Mouse (Mus musculus) embryo, embryonic 11 days (tissue): ENCODE data around the gene Zic3.

Experiments used
- DNase-seq: peaks from one replicate; pipeline ENCODE4 v3.0.0-alpha.2; 2015

Gene Zic3

DNA sequence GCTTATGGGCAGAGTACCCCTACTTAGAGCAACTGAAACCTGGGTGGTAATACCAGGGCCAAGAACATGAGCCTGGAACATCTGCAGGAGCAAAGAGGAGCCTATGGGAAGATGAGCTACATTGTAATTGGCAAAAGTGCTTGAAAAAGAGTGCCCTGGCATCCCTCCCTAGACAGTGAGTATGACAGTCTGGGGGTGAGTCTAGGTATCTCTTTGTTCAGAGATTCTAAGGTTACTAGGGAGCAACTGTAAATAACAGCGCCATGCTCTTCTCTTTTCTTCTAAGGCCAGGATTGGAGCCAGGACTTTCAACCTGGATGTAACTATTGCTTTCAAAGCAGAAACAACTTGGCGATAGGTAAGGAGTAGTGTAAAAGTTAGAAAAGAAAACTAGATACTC, at the start of gene Zic3:
Gene Zic3 (plus strand): TSS at position 301 of the 400 bp plus-strand sequence.
- no peak for DNase-seq

DNA sequence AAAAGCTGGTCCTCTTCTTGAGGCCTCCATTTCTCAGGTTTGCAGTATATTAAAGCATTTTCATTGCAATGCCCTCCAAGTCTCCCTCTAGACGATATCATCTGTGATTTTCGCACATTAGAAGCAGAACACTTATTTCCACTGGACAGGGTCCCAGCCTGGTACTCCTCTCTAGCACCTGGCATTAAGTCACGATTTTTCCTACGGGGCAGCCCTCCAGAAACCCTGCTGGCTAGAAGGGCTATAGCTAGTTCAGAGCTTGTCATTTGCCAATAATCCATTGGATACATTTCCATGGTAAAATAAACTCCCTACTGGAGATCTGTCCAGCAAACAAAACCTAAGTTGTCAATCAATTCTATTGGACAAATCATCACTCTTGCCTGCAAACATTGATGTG, 40.1 kb upstream of the Zic3 start:
- no peak for DNase-seq

DNA sequence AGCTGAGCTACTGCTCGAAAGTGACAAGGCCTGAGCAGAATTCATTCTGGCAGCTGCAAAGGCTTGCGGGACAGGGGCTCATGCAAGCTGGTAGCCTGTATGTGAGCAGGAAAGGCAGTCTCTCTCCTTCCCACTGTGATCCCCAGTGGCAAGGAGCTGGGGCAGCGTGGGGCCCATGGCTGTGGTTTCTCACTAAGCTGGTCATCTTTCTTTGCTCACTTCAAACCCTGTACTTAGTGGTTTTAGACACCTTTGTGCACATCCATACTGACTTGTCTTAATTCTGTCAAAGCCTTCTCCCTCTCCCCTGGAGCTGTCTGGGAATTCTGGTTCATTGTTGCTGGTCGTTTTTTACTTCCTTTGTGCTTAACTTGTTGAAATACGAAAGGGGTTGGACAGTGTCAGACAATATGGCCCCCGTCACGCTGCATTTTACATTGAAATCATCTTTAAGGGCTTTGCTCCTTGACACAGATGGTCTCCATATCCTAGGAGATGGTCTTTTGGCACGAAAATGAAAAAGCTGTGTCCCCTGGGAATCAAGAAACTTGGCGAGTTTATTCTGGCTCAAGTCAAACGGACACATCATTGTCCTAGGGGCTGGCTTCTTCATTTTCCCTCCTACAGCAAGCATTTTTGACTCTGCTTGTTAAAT, 34.9 kb upstream of the Zic3 start:
- peak; percentile 2 for DNase-seq

DNA sequence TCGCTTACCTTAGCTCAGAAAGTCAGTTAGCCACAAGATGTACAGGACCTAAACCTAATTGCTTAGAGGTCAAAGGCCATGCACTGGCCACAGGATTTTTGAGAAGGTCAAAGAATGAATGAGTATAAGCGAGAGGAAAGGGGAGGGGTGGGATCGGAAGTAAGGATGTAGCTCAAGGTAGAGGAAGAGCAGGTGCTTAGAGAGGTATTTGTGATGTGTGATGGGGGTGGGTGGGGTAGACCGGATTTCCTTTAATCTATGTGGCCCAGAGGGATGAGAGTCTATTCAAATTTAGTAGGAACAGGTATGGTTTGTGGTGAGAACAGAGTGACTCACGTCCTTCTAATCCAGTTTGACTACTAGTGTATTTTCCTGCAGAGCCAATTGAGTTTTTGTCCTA, 9.1 kb upstream of the Zic3 start:
- DNase-seq, result no peak

DNA sequence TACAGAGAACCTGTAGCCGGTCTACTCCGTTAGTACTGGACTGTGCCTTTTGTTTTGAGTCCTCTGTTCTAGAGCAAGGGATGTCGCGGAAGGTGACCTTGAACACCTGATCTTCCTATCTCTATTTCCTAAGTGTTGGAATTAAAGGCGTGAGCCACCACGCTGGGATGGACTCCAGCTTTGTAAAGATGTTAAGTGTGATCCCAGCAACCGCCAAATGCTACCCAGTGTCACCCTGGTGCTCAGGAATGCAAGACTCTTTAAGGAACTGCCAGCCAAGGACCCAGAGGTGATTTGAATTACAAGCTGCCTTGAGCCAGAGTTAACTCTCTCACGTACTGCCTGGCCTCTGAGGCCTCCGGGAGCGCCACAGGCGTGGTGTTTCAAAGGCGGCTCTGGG, 8.4 kb upstream of the Zic3 start:
- peak; percentile 34 for DNase-seq

DNA sequence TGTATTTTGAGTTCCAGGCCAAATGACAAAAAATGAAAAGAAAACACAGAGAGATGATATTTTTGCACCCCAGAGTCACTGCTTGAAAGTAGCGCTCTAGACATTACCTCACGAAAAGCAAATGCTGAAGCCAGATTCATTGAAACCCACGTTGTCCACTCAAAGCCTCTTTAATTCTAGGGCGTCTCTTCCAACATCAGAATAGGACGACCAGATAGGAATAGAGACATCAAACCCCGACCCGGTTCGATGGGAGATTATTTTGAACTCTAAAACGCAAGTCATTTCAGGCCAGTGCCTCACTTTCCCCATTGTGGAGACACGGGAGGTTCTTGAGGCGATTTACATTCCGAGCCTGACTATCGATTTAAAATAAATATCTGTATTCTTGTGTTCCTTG, 7.7 kb upstream of the Zic3 start:
- DNase-seq, result peak; percentile 1

DNA sequence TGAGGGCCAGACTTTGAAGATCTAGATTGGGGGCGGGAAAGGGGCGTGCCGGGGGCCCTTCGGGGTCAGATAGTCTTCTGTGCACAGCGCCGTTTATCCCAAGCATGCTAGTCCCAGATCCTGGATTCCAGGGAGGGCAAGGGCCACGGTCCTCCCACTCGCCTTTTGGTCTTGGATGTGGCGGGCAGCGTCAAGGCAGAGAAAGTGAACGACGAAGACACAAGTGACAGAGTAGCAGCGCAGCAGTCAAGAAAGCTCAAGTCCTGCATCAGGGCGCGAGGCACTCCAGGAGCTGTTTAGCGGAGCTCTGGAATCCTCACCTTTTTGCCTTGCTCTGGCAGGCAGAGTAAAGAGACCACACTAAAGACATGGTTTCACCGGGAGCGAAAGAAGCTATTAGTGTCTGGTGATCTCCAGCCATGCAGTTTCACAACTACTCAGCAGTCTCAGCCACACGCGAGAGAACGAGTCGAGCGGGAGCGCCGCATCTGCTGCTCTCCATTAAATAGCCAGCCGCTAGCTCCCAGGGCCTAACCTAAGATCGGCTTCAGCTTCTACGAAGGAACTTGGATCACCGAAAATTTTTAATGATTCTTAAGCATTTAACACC, 7.1 kb upstream of the Zic3 start:
- peak; percentile 50 for DNase-seq

DNA sequence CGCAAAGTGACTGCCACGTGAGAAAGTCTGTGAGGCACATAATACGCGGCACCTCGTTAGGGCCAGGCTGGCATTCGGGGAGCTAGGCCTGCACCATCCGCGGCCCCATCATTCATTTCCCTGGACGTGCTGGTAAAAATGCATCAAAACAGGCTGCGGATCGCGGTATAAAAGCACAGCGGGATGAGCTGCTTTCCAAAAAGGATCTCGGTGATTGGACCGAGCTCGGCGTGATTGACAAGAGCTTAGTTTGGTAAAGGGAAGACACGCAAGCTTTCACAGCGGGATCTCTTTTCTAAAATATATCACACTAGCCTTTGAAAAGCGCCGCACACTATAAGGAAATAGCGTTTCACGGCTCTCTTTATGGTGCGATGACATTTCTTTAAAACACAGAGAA, 3.8 kb upstream of the Zic3 start:
- peak; percentile 60 for DNase-seq

DNA sequence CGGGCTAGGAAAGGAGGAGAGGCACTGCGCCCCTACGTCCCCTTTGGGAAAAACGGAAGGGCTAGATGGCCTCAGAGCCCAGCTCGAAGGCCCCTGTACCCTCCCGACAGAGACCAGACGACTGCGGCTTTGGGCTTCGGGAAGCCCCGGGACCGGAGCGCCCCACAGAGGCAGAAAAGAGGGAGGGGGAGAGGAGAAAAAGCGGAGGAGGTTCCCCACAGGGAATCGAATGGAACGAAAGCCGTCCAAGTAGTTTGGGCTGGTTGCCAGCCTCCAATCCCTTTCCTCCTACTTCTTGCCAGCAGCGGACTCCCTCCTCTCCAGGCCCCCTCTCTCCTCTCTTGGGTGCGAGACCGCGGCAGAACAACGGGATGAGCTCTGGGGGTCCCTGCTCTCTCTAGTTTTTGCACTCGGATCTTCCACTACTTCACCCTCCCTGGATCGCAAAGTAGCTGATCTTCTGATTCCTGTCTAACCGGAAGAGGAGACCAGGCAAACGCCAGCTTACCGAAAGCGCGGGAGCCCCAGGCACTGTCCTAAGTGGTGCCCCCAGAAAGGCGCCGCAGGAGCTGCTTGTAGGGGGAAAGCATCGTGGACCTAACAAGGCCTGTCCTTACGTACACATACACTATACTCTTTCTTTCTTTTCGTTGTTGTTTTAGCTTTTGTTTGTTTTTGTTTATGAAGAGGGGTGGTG, 3.1 kb upstream of the Zic3 start:
- DNase-seq, result no peak

DNA sequence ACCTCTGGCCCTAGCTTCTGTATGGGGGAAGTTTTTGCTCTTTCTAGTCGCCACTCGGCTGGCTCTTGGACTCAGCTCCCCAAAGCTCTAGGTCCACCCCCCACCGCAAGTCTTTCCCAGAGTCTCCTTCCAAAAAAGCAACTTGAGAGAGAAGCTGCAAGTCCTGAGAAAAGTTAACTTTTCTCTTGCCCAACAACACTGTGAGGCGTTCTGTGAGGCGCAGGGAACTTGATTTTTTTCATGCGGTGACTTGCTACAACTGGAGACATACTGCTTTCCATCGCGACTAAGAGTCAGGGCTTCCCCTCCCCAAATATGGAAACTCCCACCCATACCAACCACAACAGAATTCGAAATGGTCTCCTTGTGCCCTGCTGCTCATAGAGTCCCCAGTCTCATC, 5.1 kb downstream of the Zic3 start:
- no peak for DNase-seq

DNA sequence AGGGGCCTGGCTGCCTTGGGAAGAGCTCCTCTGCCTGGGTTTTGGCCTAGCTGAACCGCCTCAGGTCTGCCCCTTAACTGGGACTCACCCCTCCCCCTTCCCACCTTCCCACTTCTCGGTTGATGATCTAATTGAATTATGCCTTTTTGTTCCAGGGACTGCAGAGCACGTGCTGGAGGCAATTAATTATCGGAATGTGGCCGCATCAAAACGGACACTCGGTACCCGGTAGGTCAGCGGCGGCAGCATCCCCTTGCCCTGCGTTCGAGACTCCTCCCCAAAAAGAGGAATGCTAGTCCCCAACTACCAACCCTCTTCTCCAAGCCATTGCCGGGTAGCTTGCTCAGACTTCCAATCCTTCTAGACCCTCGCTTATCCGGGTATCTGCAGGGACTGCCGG, 5.6 kb downstream of the Zic3 start:
- DNase-seq, result no peak

DNA sequence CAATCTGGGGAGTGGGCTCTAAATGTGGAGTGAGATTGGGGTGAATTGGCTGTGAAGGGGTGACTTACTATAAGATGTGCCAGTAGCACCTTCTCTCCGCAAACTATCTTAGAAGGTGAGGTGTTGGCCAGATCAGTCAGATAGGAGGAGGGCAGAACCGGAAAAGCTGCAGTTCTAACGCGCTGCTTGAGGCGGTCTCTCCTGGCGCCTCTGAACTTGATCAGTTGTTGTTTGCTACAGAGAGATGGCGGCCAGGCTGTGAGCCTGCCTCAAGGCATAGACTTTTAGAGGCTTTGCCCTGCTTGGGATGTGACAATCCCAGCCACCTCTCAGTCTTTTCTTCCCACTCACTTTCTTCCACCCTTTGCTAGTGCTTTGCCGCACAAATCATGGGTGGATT, 6.4 kb downstream of the Zic3 start:
- no peak for DNase-seq

DNA sequence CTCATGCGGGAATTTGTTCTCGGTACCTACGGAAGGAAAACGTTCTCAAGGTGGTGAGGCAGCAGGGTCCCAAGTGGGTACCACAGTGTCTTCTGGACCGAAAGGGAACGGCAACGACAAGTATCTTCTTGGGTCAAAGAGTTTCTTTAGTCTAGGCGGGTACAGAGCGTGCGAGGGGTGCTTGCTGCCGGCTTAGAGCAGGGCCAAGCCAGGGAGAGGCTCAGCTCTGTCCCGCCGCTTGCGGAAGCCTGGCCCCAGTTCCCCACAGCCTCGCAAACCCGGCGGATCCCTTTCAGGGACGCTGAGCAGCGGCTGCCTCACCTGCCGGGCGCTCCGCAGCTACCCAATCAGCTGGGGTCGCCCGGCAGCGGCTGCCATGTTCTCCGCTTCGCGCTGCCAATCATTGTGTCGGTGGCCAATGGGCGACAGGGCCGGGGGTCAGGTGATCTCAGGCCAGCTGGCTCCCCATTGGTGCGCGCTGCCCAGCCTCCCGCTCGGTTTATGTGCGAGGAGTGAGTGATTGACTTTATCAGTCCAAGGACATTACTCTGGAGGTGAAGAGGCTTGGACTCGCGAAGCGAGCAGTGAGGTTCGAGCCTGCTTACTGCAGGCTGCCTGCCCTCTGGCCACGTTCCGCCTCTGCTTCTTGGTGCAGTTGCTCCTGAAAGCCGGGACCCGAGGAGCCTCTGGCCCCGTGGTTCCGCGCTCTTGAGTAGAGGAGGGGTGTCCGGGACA, 7.8 kb downstream of the Zic3 start:
- DNase-seq, result peak; percentile 90

DNA sequence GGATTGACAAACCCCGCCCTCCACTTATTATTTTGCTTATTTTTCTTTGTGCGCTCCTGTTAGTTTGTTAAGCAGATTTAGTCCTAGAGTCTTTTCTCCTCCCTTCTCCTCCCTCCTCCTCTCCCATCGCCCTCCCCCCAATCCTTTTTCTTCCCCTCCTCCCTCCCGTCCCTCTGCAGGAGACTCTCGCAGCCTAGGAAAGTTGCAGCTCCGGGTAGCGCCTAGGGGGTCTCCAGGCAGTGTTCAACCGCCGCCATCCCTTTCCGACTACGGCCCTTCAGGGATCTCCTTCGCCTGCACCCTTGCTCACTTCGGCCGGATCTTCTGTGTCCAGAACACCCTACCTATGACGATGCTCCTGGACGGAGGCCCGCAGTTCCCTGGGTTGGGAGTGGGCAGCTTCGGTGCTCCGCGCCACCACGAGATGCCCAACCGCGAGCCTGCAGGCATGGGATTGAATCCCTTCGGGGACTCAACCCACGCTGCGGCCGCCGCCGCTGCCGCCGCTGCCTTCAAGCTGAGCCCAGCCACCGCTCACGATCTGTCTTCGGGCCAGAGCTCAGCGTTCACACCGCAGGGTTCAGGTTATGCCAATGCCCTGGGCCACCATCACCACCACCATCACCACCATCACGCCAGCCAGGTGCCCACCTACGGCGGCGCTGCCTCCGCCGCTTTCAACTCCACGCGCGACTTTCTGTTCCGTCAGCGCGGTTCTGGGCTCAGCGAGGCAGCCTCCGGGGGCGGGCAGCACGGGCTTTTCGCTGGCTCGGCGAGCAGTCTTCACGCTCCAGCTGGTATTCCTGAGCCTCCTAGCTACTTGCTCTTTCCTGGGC, 8.6 kb downstream of the Zic3 start:
- no peak for DNase-seq

DNA sequence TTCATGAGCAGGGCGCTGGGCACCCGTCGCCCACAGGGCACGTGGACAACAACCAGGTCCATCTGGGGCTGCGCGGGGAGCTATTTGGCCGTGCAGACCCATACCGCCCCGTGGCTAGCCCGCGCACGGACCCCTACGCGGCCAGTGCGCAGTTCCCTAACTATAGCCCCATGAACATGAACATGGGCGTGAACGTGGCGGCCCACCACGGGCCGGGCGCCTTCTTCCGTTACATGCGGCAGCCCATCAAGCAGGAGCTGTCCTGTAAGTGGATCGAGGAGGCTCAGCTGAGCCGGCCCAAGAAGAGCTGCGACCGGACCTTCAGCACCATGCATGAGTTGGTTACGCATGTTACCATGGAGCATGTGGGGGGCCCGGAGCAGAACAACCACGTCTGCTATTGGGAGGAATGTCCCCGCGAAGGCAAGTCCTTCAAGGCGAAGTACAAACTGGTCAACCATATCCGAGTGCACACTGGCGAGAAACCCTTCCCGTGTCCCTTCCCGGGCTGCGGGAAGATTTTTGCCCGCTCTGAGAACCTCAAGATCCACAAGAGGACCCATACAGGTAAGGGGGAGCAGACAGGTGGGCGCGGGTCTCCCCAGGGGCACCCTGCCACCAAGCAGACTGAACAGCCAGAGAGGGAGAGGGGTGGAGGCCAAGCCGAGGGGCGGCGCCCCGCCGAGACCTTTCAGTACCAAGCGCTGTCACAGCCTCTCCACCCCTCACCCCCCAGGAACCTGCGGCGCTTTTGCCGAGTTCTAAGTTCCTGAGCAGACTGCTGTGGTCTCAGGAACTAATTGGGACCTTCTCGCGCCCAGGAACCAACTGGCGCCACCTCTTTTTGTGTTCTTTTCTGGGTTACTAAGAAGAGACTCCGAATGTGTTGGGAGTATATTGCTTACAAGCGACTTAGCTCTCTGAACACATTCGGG, 9.4 kb downstream of the Zic3 start:
- no peak for DNase-seq

DNA sequence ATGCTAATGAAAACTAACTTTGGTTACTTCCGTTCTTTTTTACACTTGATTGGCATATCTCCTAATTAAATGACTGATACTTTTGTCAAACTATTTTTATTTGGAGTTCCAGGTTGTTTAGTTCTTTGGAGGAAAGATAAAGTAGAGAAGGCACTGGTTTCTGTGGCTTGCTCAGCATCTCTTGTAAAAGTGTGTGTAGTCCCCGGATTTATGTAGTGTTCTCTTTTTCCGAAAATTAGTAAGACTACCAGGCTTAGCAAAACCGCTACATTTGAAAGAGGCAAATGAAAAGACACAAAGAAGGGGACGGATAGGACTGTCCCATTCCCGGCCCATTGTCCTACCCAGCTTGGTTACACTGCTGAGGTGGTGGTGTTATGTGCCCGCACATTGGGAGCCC, 10.1 kb downstream of the Zic3 start:
- DNase-seq, result no peak

DNA sequence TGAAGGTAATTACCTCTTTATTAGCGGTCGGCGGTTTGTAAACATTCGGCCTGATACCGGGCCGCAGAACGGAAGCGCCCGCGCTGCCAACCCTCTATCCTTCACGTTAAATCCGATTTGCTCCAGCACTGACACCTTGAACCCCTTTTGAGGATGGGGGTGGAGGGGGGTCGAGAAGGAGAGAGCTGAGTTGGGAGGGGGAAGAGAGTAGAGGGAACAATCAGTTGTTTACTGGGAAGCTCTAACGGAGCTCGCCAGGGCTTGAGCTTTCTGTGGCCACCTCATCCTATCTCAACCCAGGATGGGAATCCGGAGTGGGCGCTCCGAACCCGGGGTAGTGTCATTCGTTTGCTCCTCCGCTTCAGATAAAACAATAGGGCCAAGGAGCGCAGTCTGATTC, 11.0 kb downstream of the Zic3 start:
- DNase-seq, result no peak

DNA sequence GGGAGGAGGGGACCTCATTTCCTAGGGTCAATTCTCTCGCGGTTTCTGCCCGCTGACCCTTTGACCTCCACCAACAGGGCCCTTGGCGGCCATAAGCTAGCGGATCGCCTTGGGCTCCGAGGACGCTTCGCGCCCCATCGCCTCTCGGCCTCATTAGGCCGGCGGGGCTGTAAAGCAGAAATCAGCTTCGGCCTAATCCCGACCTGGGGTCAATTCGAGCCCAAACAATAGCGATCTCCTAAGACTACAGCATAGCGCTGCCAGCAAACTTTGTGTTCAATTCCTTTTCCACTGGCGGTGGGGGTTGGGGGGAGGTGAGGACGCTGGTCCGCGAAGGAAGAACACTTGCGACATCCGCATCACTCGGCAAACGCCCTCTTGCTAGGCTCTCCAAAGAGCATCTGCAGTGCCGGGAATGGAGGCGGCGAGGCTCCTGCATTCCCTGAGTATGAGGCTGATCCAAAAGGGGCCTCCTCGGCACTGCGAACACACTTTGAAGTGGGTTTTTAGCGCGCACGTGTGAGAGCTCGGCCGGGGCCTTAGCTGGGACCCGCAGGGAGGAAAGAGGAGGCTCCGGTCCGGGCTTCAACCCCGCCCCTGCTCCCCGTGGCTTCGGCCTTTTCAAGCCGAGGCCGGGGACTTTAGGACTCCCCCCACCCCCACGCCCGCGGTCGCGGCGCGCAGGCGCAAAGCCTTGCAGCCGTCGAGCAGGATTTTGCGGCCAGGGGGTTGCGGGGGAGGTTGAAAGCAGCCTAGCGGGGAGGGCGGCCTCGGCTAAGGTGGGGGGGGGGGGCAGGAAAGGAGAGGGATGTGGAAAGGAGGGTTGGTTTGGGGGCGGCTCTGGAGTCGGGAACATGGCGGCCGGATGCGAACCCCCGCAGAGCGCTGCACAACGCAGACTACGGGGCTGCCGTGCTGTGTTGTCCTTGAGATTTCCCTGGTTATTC, 15.8 kb downstream of the Zic3 start:
- DNase-seq, result peak; percentile 76

DNA sequence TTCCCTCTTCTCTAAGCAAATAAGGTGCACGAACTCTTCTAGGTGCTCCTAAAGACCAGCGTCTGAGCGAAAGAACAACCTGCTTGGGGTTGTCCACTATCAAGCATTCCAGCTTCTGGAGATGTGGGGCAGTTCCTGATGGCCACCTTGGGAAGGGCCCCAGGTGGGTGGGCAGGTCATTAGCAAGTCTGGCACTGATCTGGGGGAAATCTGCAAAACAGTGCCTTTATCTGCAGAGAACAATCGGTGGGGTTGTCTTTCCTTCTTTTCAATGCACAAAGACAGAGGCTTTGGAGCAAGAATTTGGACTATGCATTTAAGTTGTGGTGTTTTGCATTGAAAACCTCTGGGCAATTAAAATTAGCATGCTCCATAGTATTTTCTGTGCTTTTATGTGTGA, 17.2 kb downstream of the Zic3 start:
- DNase-seq, result no peak

DNA sequence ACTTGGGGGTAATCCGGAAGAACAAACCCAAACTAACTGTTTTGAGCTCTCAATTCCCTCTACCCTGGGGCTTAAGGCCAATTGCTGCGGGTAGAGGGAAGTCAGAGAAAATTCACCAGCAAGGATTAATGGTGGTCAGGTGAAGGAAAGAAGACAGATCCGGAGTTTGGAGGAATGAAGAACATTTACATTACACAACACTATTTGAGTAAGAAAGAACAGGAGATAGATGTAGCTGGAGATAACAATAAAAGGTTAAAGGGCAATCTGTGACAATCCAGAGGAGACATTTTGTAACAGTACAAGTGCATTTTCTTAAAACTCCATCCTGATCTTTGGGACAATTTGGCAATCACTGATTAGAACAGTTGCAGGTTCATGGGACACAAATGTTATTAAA, 19.4 kb downstream of the Zic3 start:
- DNase-seq, result no peak

DNA sequence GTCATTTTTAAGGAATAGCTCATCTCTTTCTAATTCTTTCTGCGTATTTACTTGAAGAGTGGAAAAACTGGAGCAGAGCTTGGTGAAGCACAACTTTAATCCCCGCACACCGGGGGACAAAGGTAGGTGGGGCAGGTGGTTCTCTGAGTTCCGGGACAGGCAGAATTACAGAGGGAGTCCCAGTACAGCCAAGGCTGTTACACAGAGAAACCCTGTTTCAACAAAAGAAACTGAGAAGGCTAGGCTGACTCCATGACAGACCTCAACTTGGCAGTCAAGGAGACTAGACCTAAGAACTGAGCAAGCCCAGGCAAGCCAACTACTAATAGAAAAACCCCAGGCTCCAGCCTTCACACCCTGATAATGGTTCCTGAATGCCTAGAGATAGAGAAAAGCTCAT, 20.0 kb downstream of the Zic3 start:
- DNase-seq, result no peak
